Mouse (Mus musculus) adrenal gland, adult 2 months (tissue): ENCODE measurements around the gene Lrp1. TPM values are rescaled to one million over a fixed set of nuclear protein-coding genes. Genes with fewer than 3 reads are reported as not detected.

Source experiments
- DNase-seq: peaks from one replicate; pipeline ENCODE4 v3.0.0; 2021
- polyA plus RNA-seq: library from polyadenylated mRNA; depleted of rRNA; stranded (reverse); fragments of >200 nt; gene quantifications from 2 replicates; pipeline ENCODE4 v1.2.3, GENCODE M21; 2012
- total RNA-seq, 2 experiments: library from RNA; stranded (reverse); gene quantifications; 2 replicates each; pipeline ENCODE4 v1.2.3; 2021

Lrp1 gene
- total and polyA plus RNA-seq, 3 experiments = 138 to 201 (median 196) TPM

GRCm38 (mm10) chr10:127592850-127593249, 28.1 kb downstream of the Lrp1 start:
- no peak for DNase-seq

GRCm38 (mm10) chr10:127592423-127592822, 28.5 kb downstream of the Lrp1 start:
- DNase-seq = no peak

GRCm38 (mm10) chr10:127591514-127591913, 29.4 kb downstream of the Lrp1 start:
- DNase-seq = no peak

- no peak for DNase-seq
Measured at GRCm38 (mm10) chr10:127590831-127591451, 30.0 kb downstream of the Lrp1 start.

GRCm38 (mm10) chr10:127590256-127590655, 30.7 kb downstream of the Lrp1 start:
- DNase-seq = no peak

GRCm38 (mm10) chr10:127587776-127588175, 33.2 kb downstream of the Lrp1 start:
- no peak for DNase-seq

GRCm38 (mm10) chr10:127586209-127586608, 34.7 kb downstream of the Lrp1 start:
- DNase-seq = no peak

GRCm38 (mm10) chr10:127585598-127585997, 35.4 kb downstream of the Lrp1 start:
- DNase-seq = no peak

- no peak for DNase-seq
Measured at GRCm38 (mm10) chr10:127583649-127584048, 37.3 kb downstream of the Lrp1 start.

GRCm38 (mm10) chr10:127581291-127581690, 39.7 kb downstream of the Lrp1 start:
- peak; percentile 50 for DNase-seq

- no peak for DNase-seq
Measured at GRCm38 (mm10) chr10:127577982-127578381, 43.0 kb downstream of the Lrp1 start.

- DNase-seq = no peak
Measured at GRCm38 (mm10) chr10:127577156-127577555, 43.8 kb downstream of the Lrp1 start.

GRCm38 (mm10) chr10:127576381-127576961, 44.5 kb downstream of the Lrp1 start:
- DNase-seq = peak; percentile 91

GRCm38 (mm10) chr10:127575741-127576140, 45.2 kb downstream of the Lrp1 start:
- no peak for DNase-seq

GRCm38 (mm10) chr10:127572281-127572680, 48.7 kb downstream of the Lrp1 start:
- no peak for DNase-seq

- DNase-seq = peak; percentile 60
Measured at GRCm38 (mm10) chr10:127570937-127571641, 49.9 kb downstream of the Lrp1 start.

GRCm38 (mm10) chr10:127570384-127570783, 50.6 kb downstream of the Lrp1 start:
- DNase-seq = no peak

- peak; percentile 75 for DNase-seq
Measured at GRCm38 (mm10) chr10:127569450-127569849, 51.5 kb downstream of the Lrp1 start.

GRCm38 (mm10) chr10:127566553-127567326, 54.2 kb downstream of the Lrp1 start:
- peak; percentile 83 for DNase-seq

- peak; percentile 59 for DNase-seq
Measured at GRCm38 (mm10) chr10:127564301-127564700, 56.6 kb downstream of the Lrp1 start.

GRCm38 (mm10) chr10:127563840-127564239, 57.1 kb downstream of the Lrp1 start:
- no peak for DNase-seq

GRCm38 (mm10) chr10:127561145-127561544, 59.8 kb downstream of the Lrp1 start:
- DNase-seq = no peak

- DNase-seq = no peak
Measured at GRCm38 (mm10) chr10:127557397-127557796, 63.6 kb downstream of the Lrp1 start.
